Mouse (Mus musculus): ENCODE measurements around the gene Ppp4r4.
"Not testable (repeated sequence)": the region's sequence is repeated elsewhere in the genome, so short reads cannot be mapped to it uniquely, and the experiment has no call there.

Ppp4r4 gene

DNA sequence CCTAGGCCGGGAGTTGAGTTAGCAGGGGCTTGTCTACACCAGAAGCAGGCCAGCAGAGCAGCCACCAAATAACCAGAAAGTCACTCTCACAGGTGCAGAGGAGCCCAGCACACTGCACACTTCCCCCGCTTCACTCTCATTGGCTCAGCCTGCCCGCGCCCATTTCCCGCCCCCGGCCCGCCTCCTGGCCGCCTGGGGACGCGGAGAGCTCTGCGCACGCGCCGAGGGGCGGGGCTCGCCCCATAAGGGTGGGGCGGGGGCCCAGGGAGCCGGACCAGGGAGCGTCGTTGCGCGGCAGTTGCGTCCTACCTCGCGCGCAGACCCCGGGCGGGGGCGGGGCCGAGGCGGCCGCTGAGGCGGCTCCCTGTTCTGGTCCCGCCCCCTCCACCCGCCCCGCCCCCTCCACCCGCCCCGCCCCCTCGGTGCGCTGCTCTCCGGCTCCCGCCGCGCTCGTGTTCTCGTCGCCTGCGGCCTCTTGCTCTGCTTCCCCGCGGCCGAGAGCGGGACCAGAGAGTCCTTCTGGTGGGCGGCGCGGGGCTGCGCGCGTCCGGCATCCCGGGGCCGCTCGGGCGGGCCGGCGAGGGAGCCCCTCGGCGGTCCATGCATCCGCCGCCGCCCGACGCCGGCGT, at the start of gene Ppp4r4:
TSS of gene Ppp4r4 (plus strand) at position 264 of the 629 bp plus-strand sequence.
- no peak for DNase-seq (ENCODE audit: extremely low read depth, insufficient read length, low spot score)

DNA sequence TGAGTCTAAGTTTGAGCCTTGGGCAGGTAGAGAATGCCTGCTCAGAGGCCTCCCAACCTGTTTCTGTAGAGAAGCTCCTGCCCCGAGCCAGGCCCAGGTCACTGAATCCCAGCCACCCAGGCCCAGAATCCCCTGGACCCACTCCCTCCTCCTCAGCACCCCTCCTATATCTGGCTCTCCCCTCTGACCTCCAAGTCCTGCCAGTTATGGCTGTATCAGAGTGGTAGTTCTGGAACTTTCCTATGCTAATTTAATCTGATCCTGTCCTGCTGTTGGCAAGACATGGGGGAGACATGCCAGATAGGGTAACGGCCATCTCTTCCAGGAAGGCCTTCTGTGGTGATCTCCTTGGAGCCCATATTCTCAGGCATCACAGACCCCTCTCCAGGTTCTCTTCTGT, 49.3 kb upstream of the Ppp4r4 start:
- DNase-seq (ENCODE audit: extremely low read depth, insufficient read length, low spot score) = no peak

DNA sequence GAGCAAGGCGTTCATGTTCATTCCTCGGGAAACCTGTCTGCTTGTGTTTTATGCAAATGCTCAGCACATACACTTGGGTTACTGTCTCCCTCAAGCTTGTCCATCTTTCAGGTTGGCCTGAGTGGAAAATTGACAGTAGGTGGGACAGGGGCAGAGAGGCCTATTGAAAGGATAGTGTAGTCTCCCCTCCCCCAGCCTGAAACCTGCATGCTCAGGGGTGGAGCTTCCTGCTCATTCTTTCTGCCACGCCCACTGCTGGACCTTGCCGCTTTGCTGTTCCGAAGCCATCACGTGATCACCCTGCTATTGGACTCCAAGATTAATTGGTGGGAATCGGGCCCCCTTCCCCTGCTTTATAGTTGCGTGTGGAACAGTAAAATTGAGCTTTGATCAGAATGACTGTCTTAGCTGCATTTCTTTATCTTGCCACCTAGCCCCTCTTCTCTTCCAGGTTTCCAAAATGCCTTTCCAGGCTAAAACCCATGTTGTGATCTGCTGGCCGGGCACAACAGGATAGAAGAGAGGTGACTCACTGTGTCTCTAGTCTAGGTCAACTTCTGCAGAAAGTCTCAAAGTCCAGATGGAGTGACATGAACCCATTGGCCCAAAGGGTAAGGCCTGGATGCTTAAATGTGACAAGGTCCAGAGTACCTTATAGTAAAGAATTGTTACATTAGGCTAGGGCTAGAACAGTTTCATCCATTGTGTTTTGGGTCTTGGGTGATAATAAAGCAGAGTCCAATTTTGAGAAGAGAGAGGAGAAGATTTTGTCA, 47.7 kb upstream of the Ppp4r4 start:
- DNase-seq (ENCODE audit: extremely low read depth, insufficient read length, low spot score) = not testable (repeated sequence)

DNA sequence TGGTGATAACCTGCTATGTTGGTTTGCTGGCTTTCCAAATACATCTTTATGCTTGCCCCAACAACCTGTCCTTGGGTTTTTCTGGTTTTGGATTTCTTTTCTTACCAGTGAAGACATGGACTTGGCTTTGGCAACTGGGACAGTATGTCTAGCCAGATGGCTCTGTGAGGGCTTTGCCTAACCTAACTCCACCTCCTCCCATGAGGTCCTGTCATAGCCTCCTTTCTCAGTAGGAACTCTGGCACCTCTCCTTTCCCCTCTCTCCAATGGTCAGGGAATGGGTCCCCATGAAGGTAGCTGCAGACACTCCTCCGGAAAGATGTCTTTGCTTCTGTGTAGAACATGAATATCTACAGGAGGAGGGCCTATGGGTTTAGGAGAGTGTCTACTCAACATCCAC, 45.4 kb upstream of the Ppp4r4 start:
- no peak for DNase-seq (ENCODE audit: extremely low read depth, insufficient read length, low spot score)

DNA sequence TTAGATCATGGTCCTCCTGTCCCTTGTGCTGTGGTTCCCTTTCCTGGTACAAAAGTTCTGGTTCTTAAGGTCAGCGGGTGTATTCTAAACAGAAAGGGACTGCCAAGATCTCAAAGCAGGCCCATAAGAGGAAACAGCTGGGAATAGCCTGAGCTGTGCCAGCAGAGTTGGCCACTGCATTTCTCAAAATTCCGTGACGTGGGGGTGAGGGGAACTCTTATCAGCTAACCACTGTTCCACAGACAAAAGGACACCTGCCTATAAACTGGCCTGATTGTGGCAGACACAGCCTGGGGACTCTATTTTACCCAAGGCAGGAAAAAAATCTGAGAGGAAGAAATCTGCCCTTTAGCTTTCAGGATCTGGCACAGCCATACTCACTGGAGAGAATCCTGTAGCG, 44.8 kb upstream of the Ppp4r4 start:
- no peak for DNase-seq (ENCODE audit: extremely low read depth, insufficient read length, low spot score)

DNA sequence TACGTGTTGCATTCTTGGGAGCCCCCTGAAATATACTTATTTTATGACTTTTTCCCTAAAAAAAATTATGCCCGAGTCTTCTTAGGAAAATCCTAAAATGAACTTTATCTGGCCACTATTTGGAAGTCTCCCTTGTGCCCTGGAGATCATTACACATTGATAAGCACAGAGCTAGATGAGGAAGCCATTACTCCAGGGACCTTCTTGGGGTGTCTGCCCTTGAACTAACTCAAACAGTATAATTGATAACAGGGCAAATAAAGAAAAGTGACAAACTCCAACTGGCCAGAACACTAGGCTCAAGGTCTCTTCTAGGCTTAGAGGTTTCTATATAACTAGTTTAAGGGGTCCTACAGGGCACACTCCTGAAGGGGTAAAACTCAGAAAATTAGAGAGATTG, 44.3 kb upstream of the Ppp4r4 start:
- no peak for DNase-seq (ENCODE audit: extremely low read depth, insufficient read length, low spot score)

DNA sequence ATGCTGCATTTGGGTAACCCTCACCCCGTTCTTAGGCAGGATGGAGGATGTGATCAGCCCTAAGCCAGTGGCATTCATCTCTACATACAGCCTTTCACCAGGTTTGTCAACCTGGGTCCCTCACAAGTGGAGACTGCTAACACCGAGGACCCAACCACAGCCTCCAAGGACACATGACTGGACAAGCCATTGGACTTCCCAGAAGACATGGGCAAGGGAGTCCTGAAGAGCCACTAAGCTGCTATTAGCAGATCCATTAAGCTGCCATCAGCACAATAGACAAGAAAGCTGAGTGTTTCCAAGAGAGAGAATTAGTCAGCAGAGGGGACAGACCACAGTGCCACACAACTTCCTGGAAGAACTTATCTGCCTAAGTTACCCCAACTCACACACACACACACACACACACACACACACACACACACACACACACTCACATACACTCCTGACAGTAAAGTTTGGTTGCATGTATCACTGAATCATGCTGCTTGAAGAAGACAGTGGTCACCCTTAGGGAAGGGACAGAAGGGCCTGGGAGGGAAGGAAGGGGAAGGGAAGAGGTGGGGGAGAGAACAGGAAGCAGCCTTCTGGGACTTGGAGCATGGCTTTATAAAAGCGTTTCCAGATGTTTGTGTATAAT, 40.9 kb upstream of the Ppp4r4 start:
- DNase-seq (ENCODE audit: extremely low read depth, insufficient read length, low spot score) = no peak

DNA sequence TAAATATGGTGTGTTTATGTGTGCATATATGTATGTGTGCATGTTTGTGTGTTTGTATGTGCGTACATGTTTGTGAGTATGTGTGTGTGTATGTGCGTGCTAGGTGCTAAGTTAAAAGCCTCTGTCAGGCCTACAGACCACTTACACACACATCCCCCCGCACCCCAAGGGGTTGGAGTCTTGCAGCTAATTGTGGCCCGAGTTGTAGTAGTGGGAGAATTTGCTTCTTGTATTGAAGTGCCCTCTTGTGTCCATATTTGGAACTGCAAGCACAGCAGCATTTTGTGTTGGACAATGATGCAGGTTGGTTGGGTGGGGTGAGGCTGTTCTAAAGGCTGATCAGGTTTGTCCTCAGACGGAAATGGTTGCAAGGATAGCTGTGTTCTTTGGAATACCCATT, 39.3 kb upstream of the Ppp4r4 start:
- DNase-seq (ENCODE audit: extremely low read depth, insufficient read length, low spot score) = peak; percentile 21

DNA sequence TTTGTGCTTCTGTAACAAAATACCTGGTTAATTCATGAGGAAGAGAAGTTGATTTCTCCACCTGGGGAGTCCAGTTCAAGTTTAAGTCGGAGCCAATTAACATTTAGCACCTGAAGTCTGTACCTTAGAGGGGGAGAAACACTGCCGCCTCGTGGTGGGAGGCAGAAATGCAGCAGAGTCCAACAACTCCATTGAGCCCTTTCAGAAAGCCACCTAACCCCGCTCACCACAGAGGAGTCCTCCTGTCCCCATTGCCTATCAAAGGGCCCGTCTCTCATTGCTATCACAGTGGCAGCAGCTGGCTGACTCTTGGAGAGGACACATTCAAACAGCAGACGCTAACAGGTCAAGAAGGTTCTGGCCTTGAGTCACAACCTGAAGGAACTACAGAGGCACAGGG, 37.6 kb upstream of the Ppp4r4 start:
- DNase-seq (ENCODE audit: extremely low read depth, insufficient read length, low spot score) = no peak

DNA sequence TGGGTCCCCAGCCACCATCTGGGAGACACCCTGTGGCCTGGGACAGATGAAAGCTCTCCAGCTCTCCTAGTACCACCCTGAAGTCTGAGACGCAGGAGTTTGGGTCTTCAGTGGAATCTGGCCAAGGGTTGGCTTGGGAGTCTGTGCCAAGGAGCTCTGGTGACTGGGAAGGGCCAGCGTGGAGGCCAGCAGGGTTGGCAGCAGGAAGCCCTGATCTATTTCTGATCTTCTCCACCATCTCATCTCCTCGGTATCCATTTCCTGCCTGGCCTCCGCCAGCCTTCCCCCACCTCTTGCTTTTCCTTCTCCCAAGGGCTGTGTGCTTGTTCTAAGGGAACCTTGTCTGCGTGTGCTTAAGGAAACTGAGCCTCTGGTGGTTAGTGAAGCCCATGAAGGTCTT, 33.3 kb upstream of the Ppp4r4 start:
- DNase-seq (ENCODE audit: extremely low read depth, insufficient read length, low spot score) = no peak

DNA sequence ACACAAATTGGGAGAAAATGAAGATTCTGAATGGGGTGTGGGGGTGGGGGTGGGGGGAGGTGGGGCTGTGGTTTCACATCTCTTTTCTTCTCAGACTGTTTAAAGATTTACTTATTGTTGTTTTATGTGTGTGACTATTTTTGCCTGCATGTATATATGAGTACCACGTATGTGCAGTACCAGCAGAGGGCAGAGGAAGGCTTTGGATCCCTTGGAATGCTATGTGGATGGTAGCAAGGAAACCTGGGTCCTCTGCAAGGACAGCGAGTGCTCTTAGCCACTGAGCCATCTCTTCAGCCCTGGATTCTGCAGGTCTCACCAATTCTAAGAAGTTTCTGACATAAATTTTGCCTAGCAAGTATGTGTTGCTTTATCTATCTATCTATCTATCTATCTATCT, 32.8 kb upstream of the Ppp4r4 start:
- DNase-seq (ENCODE audit: extremely low read depth, insufficient read length, low spot score) = no peak

DNA sequence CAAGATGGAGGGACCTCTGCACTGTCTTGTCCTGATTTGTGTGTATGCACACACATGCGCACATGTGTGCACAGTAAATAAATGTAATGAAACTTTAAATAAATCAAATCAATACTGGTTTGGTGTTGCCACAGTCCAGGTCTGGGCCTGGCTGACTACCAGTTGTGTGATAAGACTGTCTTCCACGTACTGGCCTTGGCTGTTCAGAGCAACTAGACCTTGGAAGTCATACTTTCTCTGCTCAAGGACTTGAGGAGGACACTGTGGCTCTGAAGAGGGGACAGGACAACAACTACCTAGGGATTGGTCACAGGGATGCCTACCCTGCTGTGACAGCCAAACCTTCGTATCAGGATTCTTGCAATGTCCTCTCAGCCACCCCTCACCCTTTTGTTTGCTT, 28.8 kb upstream of the Ppp4r4 start:
- no peak for DNase-seq (ENCODE audit: extremely low read depth, insufficient read length, low spot score)

DNA sequence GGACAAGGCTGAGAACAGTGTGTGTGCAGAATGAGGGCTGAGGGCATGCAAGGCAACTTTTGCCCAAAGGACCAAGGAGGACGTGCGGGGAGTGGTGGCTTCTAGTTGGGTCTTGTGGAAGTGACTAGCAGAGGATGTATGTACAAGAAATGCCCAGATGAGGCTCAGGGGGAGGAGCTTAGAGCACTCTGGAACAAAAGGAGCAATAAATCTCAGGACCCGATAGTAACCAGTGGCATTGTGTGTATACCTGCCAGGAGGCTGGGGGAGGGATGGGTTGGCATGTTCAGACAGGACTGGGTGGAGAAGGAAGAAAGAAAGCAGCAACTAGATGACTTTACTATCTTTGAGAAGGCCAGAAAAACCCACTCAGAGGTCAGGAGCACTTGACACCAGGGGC, 27.7 kb upstream of the Ppp4r4 start:
- DNase-seq (ENCODE audit: extremely low read depth, insufficient read length, low spot score) = no peak

DNA sequence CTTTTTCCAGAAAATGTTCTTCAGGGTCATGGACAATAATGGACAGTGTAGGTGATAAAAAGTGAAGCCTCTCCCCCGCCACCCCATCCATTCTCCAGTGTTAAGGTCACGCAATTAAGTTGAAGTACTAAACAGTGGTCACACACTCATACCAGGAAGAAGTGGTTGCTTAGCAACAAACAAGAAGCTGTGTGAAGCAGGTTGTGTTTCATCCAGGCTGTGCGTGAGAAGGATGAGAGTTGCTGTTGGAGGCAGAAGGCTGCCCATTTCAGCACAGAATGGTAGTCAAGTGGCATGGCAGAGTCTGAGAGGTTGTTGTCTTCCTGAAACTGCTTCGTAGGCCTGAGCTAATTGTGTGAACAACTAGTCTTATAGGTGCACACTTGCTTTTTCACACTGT, 23.7 kb upstream of the Ppp4r4 start:
- DNase-seq (ENCODE audit: extremely low read depth, insufficient read length, low spot score) = no peak

DNA sequence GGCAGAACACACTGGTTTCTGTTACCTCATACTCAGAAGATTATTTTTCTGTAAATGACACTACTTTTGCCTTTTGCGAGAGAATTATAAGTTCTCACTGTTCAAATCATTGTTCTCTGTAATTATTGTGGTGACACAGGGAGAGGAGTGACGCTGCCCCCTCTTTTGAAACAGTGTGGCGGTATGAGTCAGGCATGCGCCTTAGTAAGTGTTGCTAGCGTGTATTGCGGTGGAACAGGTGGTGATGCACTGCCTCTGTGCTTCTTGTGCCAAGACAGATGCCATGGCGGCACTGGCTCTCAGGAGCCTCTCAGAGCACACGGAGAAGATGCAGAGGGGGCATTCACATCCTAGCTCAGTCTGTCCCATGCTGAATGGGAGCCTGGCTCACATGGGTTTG, 22.2 kb upstream of the Ppp4r4 start:
- no peak for DNase-seq (ENCODE audit: extremely low read depth, insufficient read length, low spot score)

DNA sequence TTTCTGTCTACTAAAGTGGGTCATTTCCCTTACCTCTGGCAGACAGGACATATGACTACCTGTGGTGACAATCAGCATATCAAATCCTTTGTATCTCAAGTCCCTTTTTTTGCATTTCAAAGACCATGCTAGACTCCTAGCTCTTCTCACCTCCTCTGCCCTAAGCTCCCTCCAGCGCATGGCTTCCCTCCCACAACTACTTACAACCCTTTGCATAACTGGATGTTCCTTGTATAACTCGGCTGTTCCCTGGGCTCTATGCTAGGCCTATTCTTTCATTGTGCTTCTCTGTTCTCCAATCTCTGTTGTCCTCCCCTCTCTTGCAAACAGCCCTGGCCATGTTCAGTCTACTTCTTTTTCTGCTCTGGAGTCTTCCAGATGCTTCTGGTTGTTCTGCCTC, 20.5 kb upstream of the Ppp4r4 start:
- DNase-seq (ENCODE audit: extremely low read depth, insufficient read length, low spot score) = no peak

DNA sequence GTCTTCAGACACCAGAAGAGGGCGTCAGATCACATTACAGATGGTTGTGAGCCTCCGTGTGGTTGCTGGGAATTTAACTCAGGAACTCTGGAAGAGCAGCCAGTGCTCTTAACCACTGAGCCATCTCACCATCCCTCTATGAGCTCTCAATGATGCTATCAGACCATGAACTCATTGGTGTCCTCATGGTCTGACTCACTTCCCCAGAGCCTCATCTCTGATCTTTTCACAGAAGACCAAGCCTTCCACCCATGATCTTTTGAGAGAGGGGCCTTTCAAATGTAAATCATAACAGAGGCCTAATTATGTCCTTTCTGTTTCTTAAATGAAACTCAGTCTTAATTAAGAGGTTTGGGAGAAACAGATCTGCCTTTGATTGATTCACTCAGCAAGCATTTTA, 19.0 kb upstream of the Ppp4r4 start:
- no peak for DNase-seq (ENCODE audit: extremely low read depth, insufficient read length, low spot score)

DNA sequence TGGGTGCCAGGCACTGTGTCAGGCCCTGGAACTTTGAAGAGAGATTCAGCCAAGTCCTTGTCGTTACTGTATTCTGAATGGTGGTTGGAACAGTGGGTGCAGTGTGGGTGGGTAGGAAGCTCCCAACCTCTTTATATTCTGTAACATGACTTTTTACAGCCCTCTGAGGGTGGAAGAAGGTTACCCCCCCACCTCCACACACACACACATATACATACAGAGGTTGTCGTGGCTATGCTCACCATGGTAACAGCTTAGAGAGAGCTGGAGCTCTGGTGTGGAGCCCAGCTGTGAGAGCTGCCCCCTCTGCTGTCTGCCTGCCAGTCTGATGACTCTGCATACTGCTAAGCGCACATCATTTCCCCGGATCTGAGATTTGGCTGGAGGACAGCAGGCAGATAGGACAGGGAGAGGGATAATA, 18.6 kb upstream of the Ppp4r4 start:
- no peak for DNase-seq (ENCODE audit: extremely low read depth, insufficient read length, low spot score)

DNA sequence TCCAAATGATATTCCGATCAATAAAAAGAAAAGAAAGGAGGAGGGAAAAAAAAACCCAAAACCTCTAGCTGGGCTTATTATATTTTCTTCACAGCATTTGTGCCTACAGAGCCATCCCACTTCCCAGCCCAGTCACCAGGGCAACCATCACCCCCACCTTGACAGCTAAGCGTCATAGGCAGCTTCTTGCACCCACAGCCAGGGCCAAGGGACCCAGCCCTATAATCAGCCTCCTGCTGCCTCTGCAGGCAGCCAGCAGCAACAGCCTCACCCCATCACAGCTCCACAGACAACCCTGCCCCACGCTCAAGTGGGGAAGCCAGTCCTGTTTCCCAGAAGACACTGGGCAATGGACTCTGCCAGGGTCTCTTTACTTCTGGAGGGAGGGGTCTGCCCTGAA, 17.7 kb upstream of the Ppp4r4 start:
- no peak for DNase-seq (ENCODE audit: extremely low read depth, insufficient read length, low spot score)

DNA sequence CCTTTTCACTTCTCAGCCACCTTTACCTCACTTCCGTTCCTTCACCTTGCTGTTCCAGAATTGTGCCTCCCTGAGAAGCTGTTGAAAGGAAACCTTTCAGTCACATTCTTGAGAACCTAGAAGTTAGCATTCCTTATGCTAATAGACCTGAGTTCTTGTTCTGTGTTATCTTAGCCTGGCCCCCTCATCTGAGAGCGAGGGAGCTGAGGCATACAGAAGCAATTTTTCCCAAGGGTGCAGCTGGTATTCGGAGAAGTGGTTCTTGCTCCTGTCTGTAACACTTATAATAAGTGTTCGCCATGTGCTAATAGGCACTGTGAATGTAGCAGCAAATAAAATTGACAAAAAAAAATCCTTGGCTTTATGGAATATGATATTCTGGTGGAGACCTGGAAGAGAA, 16.4 kb upstream of the Ppp4r4 start:
- no peak for DNase-seq (ENCODE audit: extremely low read depth, insufficient read length, low spot score)

DNA sequence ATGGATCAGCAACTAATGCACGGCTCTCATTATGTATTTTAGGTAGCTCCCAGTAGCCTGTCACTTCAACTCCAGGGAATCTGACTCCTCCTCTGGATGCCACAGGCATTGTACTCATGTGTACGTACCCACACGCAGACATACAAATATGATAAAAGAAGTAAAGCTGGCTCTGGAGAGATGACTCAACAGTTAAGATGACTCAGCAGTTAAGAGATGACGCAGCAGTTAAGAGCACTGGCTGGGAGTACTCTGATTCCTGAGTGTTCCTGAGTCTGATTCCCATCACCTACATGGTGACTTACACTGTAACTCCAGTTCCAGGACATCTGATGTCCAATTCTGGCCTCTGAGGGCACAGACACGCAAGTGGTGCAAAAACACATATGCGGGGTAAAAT, 13.4 kb upstream of the Ppp4r4 start:
- DNase-seq (ENCODE audit: extremely low read depth, insufficient read length, low spot score) = no peak

DNA sequence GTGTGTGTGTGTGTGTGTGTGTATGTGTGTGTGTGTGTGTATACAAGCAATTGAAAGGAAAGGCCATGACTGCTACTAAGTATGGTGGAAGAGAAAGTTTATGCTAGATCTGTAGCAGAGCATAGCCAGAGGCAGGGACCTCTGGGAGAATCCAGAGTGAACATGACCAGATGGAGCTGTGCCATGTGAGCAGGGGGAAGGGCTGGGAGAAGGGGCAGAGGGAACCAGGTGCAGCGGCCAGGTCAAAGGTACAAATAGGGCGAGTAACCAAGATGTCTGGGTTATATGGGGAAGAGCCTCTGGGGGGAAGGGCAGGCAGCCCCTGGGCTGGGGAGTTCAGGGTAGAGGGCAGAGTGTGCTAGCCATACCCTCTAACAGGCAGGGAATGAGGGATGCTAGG, 1.5 kb upstream of the Ppp4r4 start:
- no peak for DNase-seq (ENCODE audit: extremely low read depth, insufficient read length, low spot score)

Data from 3134 (cell line).